In genomic region chr9:123058724-123059292, GRCm38 (mm10) we compare ENCODE assay signal across 11 mouse cellular contexts. TPM values are rescaled to one million over a fixed set of nuclear protein-coding genes. Genes with fewer than 3 reads are reported as not detected.
A peak's percentile ranks its signal among the peaks of the same experiment; 100 is the strongest.
DNase-seq lines count a peak whose midpoint lies in the region; ATAC-seq and TF ChIP-seq lines count a peak whose summit lies in the region.
"Had no signal": no experiment of that assay in that cellular context is flagged by ENCODE, and none has a peak within 500 bp of the region (broad histone marks: within the 10 kb centered on the region; RNA-seq: fewer than 3 reads in every experiment).

No protein-coding gene starts in this region.

- TF ChIP-seq EP300 in MEL (IDR thresholded peaks at IDR 0.05; ENCODE audit: low read depth in 1 of 2, low read length in 2 of 2) = peak; percentile 60 to 74

- intact Hi-C loops in left cerebral cortex, postnatal 14 days (cut with DNase I) = no loop called here

- H3K4me1 ChIP-seq in MEL (ENCODE audit: control insufficient read depth in 1 of 2, insufficient read depth in 2 of 2, low read length in 2 of 2) = peaks cover 0 to 13% of the 10 kb centered on the region in 2 experiments; a peak in 3 of 4 replicates
- H3K4me1 ChIP-seq: hindbrain, embryonic 13.5 days; limb, embryonic 13.5 days; midbrain, embryonic 10.5 days had no signal

- TF ChIP-seq RAD21 in MEL (IDR thresholded peaks at IDR 0.05; ENCODE audit: low read depth, low read length) = peak; percentile 15

- peaks cover 0 to 11% of the 10 kb centered on the region in 2 experiments; a peak in 2 of 4 replicates for H3K36me3 ChIP-seq in MEL (ENCODE audit: control insufficient read depth in 1 of 2, insufficient read depth in 2 of 2, low read length in 2 of 2)
- H3K36me3 ChIP-seq: hindbrain, embryonic 13.5 days; limb, embryonic 13.5 days; midbrain, embryonic 10.5 days had no signal

- H3K79me2 ChIP-seq in MEL (ENCODE audit: control insufficient read depth, insufficient read depth, low read length, poor library complexity) = no peaks in the 10 kb centered on the region

- no peak for TF ChIP-seq POLR2A in MEL (IDR thresholded peaks at IDR 0.05; ENCODE audit: control insufficient read depth in 1 of 2, insufficient read depth in 1 of 2, low read depth in 1 of 2, low read length in 2 of 2, poor library complexity in 1 of 2)

- H3K9me3 ChIP-seq in MEL (replicated peaks; ENCODE audit: insufficient read depth, low read length) = no peaks in the 10 kb centered on the region
- H3K9me3 ChIP-seq: hindbrain, embryonic 13.5 days; limb, embryonic 13.5 days; midbrain, embryonic 10.5 days had no signal

- ATAC-seq in inflammation-experienced regulatory T-cells, adult 6 months = peak; percentile 96

- no peak overlapping the region for H3K9ac ChIP-seq in MEL (ENCODE audit: control insufficient read depth, low read depth, low read length, poor library complexity, severe bottlenecking)
- H3K9ac ChIP-seq: hindbrain, embryonic 13.5 days; limb, embryonic 13.5 days had no signal

- no peak overlapping the region for H3K27ac ChIP-seq in MEL (ENCODE audit: control insufficient read depth, low read depth, low read length)
- H3K27ac ChIP-seq: hindbrain, embryonic 13.5 days; limb, embryonic 13.5 days; midbrain, embryonic 10.5 days had no signal

- no peak overlapping the region for H3K4me3 ChIP-seq in MEL (ENCODE audit: control insufficient read depth in 1 of 2, insufficient read depth in 1 of 2, low read depth in 2 of 2, low read length in 2 of 2)
- H3K4me3 ChIP-seq: hindbrain, embryonic 13.5 days; limb, embryonic 13.5 days; midbrain, embryonic 10.5 days had no signal

- DNase-seq in CD4-positive, CD25-positive, alpha-beta regulatory T cell, adult 2 months (ENCODE audit: low read depth, low spot score) = peak; percentile 72
- DNase-seq in MEL (ENCODE audit: low read depth, low spot score) = peak; percentile 92
- DNase-seq in thymus, adult 18-20 months = peak; percentile 3 to 25
- DNase-seq in adrenal gland, postnatal 10 days = no peak
- no peak for DNase-seq in left cerebral cortex, postnatal 14 days (ENCODE audit: low spot score in 2 of 2)
- DNase-seq in adrenal gland, adult (ENCODE audit: inconsistent age in 2 of 2, low spot score in 1 of 2) = no peak

- peak in 2 of 3 experiments; percentile 39 to 49; a peak in 3 of 6 replicates for TF ChIP-seq CTCF in MEL (IDR thresholded peaks at IDR 0.05 in 2 of 3, conservative IDR thresholded peaks at IDR 0.05 in 1 of 3; ENCODE audit: control insufficient read depth in 1 of 3, insufficient read depth in 1 of 3, low read depth in 2 of 3, low read length in 3 of 3, poor library complexity in 1 of 3, severe bottlenecking in 1 of 3)

- H3K27me3 ChIP-seq in MEL (ENCODE audit: control insufficient read depth in 1 of 2, insufficient read depth in 2 of 2, low read length in 2 of 2) = no peaks in the 10 kb centered on the region
- H3K27me3 ChIP-seq: hindbrain, embryonic 13.5 days; limb, embryonic 13.5 days had no signal

TF ChIP-seq in MEL, 35 proteins besides CTCF, POLR2A, EP300 and RAD21:
- peak; percentile 31; the same call in 1 of the 2 replicates for TF ChIP-seq JUND (IDR thresholded peaks at IDR 0.05; ENCODE audit: low read depth, low read length)
- no peak for TF ChIP-seq MAZ (IDR thresholded peaks at IDR 0.05; ENCODE audit: low read depth, low read length)
- TF ChIP-seq GATA1 (IDR thresholded peaks at IDR 0.05; ENCODE audit: low read depth, low read length) = peak; percentile 85
- peak; percentile 86; the same call in 1 of the 2 replicates for TF ChIP-seq MAFK (IDR thresholded peaks at IDR 0.05; ENCODE audit: borderline replicate concordance, low read depth, low read length)
- no peak for TF ChIP-seq USF1 (IDR thresholded peaks at IDR 0.05; ENCODE audit: low read depth, low read length)
- TF ChIP-seq TAL1 (IDR thresholded peaks at IDR 0.05; ENCODE audit: low read length) = peak; percentile 50; the same call in 1 of the 2 replicates
- TF ChIP-seq ZNF384 (IDR thresholded peaks at IDR 0.05; ENCODE audit: low read depth, low read length) = no peak
- TF ChIP-seq ELF1 (IDR thresholded peaks at IDR 0.05; ENCODE audit: low read depth, low read length) = peak; percentile 67
- TF ChIP-seq RCOR1 (IDR thresholded peaks at IDR 0.05; ENCODE audit: low read depth, low read length) = peak; percentile 63; the same call in 1 of the 2 replicates
- TF ChIP-seq CHD2 (IDR thresholded peaks at IDR 0.05; ENCODE audit: low read length) = 0 out of 2 replicates have a peak, but pooled peaks have one; percentile 45
- peak; percentile 47; the same call in 1 of the 2 replicates for TF ChIP-seq TCF12 (IDR thresholded peaks at IDR 0.05; ENCODE audit: low read depth, low read length)
- TF ChIP-seq KAT2A (conservative IDR thresholded peaks at IDR 0.05; ENCODE audit: low read depth, low read length) = no peak
- no peak for TF ChIP-seq ZKSCAN1 (IDR thresholded peaks at IDR 0.05; ENCODE audit: low read depth, low read length)
- 0 out of 2 replicates have a peak, but pooled peaks have one; percentile 36 for TF ChIP-seq MAX (IDR thresholded peaks at IDR 0.05; ENCODE audit: low read length)
- TF ChIP-seq MYC (IDR thresholded peaks at IDR 0.05; ENCODE audit: low read depth, low read length) = peak; percentile 88
- TF ChIP-seq POLR2AphosphoS5 (IDR thresholded peaks at IDR 0.05; ENCODE audit: borderline replicate concordance, low read depth, low read length) = no peak
- no peak for TF ChIP-seq E2F4 (IDR thresholded peaks at IDR 0.05; ENCODE audit: borderline replicate concordance, low read depth, low read length)
- peak; percentile 45; the same call in 1 of the 2 replicates for TF ChIP-seq HCFC1 (IDR thresholded peaks at IDR 0.05; ENCODE audit: low read depth, low read length)
- peak; percentile 77 for TF ChIP-seq ETS1 (IDR thresholded peaks at IDR 0.05; ENCODE audit: low read depth, low read length)
- peak; percentile 37 for TF ChIP-seq SMC3 (IDR thresholded peaks at IDR 0.05; ENCODE audit: low read depth, low read length)

RNA-seq across cellular contexts. Expression of gene Tgm4, which starts 24.3 kb away (rescaled TPM):
- 0.65 and 0.96 TPM in 2 replicates for total RNA-seq in MEL (2012; rRNA removed)
- under 1 TPM in 1 of 2 experiments, not detected in 1; 0.42 TPM for polyA plus RNA-seq in MEL (2012; ENCODE audit: insufficient read depth in 1 of 2, insufficient read length in 2 of 2, low read depth in 1 of 2, low replicate concordance in 2 of 2, missing spikeins in 1 of 2)
- 1 to 10 TPM in 1 of 3 experiments, under 1 TPM in 2; 0.38 to 1.3 (median 0.66) TPM for polyA plus RNA-seq in inflammation-experienced regulatory T-cells, adult 6 months (2017; shearing (Covaris generic))
- total RNA-seq in adrenal gland, postnatal 10 days (2021) = under 1 TPM; 0.21 to 0.82 TPM
- 1 to 10 TPM; 1.2 to 1.7 TPM for total RNA-seq in left cerebral cortex, postnatal 14 days (2021)
- polyA plus RNA-seq: small intestine, adult 2 months had no signal

RNA-seq across cellular contexts. Expression of gene Tmem42, which starts 37.7 kb away (rescaled TPM):
- 11.5 and 14.6 TPM in 2 replicates for total RNA-seq in MEL (2012; rRNA removed)
- polyA plus RNA-seq in MEL (2012; ENCODE audit: insufficient read depth in 1 of 2, insufficient read length in 2 of 2, low read depth in 1 of 2, low replicate concordance in 2 of 2, missing spikeins in 1 of 2) = 10 to 100 TPM in 1 of 2 experiments, not detected in 1; 15.0 TPM
- polyA plus RNA-seq in inflammation-experienced regulatory T-cells, adult 6 months (2017; shearing (Covaris generic)) = 10 to 100 TPM; 10.2 to 17.5 (median 13.8) TPM
- 10 to 100 TPM; 15.0 to 18.4 TPM for total RNA-seq in adrenal gland, postnatal 10 days (2021)
- total RNA-seq in left cerebral cortex, postnatal 14 days (2021) = 10 to 100 TPM; 33.3 to 33.9 TPM

RNA-seq across cellular contexts. Expression of gene Zdhhc3, which starts 54.2 kb away (rescaled TPM):
- 51.7 and 51.8 TPM in 2 replicates for total RNA-seq in MEL (2012; rRNA removed)
- polyA plus RNA-seq in MEL (2012; ENCODE audit: insufficient read depth in 1 of 2, insufficient read length in 2 of 2, low read depth in 1 of 2, low replicate concordance in 2 of 2, missing spikeins in 1 of 2) = 10 to 100 TPM; 92.0 to 98.1 TPM
- polyA plus RNA-seq in inflammation-experienced regulatory T-cells, adult 6 months (2017; shearing (Covaris generic)) = 10 to 100 TPM; 11.4 to 18.2 (median 12.4) TPM
- 10 to 100 TPM; 54.8 to 61.9 TPM for total RNA-seq in adrenal gland, postnatal 10 days (2021)
- total RNA-seq in left cerebral cortex, postnatal 14 days (2021) = 10 to 100 TPM; 70.4 to 73.6 TPM

RNA-seq across cellular contexts. Expression of gene Exosc7, which starts 54.2 kb away (rescaled TPM):
- 181 and 196 TPM in 2 replicates for total RNA-seq in MEL (2012; rRNA removed)
- 100 to 1,000 TPM in 1 of 2 experiments, not detected in 1; 162 TPM for polyA plus RNA-seq in MEL (2012; ENCODE audit: insufficient read depth in 1 of 2, insufficient read length in 2 of 2, low read depth in 1 of 2, low replicate concordance in 2 of 2, missing spikeins in 1 of 2)
- 100 to 1,000 TPM in 2 of 3 experiments, 10 to 100 TPM in 1; 79.7 to 114 (median 101) TPM for polyA plus RNA-seq in inflammation-experienced regulatory T-cells, adult 6 months (2017; shearing (Covaris generic))
- total RNA-seq in adrenal gland, postnatal 10 days (2021) = 10 to 100 TPM; 40.7 to 44.3 TPM
- total RNA-seq in left cerebral cortex, postnatal 14 days (2021) = 10 to 100 TPM; 37.6 to 39.1 TPM

Comparison
In these comparisons a context has a peak if more than half of its experiments do, and no peak if none do; other contexts are left out.
1. DNase-seq: peak in CD4-positive, CD25-positive, alpha-beta regulatory T cell, adult 2 months (single experiment), MEL (single experiment) and thymus, adult 18-20 months (2 of 2); none in adrenal gland, postnatal 10 days (single experiment), left cerebral cortex, postnatal 14 days (0 of 2) and adrenal gland, adult (0 of 2).